Mouse (Mus musculus) liver, embryonic 16.5 days (tissue): ENCODE results near the gene Prkaa1. TPM values are rescaled to one million over a fixed set of nuclear protein-coding genes. Genes with fewer than 3 reads are reported as not detected.
"Not testable (repeated sequence)": the region's sequence is repeated elsewhere in the genome, so short reads cannot be mapped to it uniquely, and the experiment has no call there.

Source experiments
- ATAC-seq: fragments of 200-750 bp; cut with Nextera tagmentation; 2 replicates; pipeline ENCODE4 v1.8.0; 2017; ENCODE audit warnings: low read depth, mild to moderate bottlenecking, moderate number of reproducible peaks, moderate library complexity
- H3K27ac ChIP-seq: fragments of 300-500 bp; sonication (generic); 2 replicates; pipeline ENCODE4 v1.5.1; 2014; ENCODE audit warnings: mild to moderate bottlenecking, low read length
- H3K27me3 ChIP-seq: fragments of 300-500 bp; sonication (generic); 2 replicates; pipeline ENCODE4 v1.6.1; 2014; ENCODE audit warnings: low read depth, low read length, mixed read lengths; ENCODE audit not compliant: control insufficient read depth, insufficient read depth
- H3K36me3 ChIP-seq: fragments of 300-500 bp; sonication (generic); 2 replicates; pipeline ENCODE4 v1.6.1; 2014; ENCODE audit warnings: mild to moderate bottlenecking; ENCODE audit not compliant: control insufficient read depth, insufficient read depth
- H3K4me1 ChIP-seq: fragments of 300-500 bp; sonication (generic); 2 replicates; pipeline ENCODE4 v1.6.1; 2014; ENCODE audit warnings: low read depth, low read length, mixed read lengths; ENCODE audit not compliant: control insufficient read depth
- H3K4me2 ChIP-seq: fragments of 300-500 bp; sonication (generic); 2 replicates; pipeline ENCODE4 v1.6.1; 2014; ENCODE audit warnings: low read depth, low read length, mixed read lengths
- H3K4me3 ChIP-seq: fragments of 300-500 bp; sonication (generic); 2 replicates; pipeline ENCODE4 v1.5.1; 2014; ENCODE audit warnings: low read depth, mild to moderate bottlenecking, low read length
- H3K9ac ChIP-seq: fragments of 300-500 bp; sonication (generic); 2 replicates; pipeline ENCODE4 v1.6.1; 2014; ENCODE audit warnings: low read depth, low read length
- H3K9me3 ChIP-seq: fragments of 300-500 bp; sonication (generic); replicated peaks from 2 replicates; pipeline ENCODE4 v1.6.1; 2016; ENCODE audit warnings: low read length; ENCODE audit not compliant: control insufficient read depth
- WGBS: fragments of 180-500 bp; shearing (Covaris S2); extraction: QIAGEN DNeasy Blood & Tissue Kit; methylation state at CpG from one replicate; pipeline ENCODE4 v1.1.7; 2014; ENCODE audit not compliant: insufficient replicate concordance; 5-methylcytosine and 5-hydroxymethylcytosine counted together
- polyA plus RNA-seq: library from polyadenylated mRNA; unstranded; fragments of >200 nt; fragmentation: Nextera tagmentation; extraction: Ambion mirVana; gene quantifications from 2 replicates; pipeline ENCODE4 v1.2.1, GENCODE M21; 2015

Gene Prkaa1
- polyA plus RNA-seq, 1 experiment from 2014 or later: 11.8 TPM

DNA sequence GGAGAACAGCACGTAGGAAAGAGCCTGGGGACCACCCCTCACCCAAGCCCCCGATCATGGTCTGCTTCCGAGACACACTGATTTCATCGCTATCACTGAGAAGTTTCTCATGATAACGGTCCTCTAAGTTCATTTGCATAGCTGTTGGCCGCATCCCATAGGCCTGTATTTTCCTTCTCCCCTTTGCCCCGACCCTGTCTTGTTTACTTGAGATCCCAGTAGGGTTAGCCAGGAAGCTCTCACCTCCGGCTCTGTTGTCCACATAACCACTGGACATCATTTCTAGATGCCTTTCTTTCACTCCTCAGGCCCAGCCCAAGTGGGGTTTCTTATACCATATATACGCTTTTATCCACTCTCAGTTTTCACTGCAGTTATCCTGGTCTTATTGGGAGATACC is 51.3 kb downstream of the Prkaa1 start:
- H3K36me3 ChIP-seq: no peaks in the 10 kb centered on the region
- H3K27ac ChIP-seq: no peak overlapping the region
- 77% methylated on average over 9 of the region's 9 CpGs for WGBS
- H3K9ac ChIP-seq: no peak overlapping the region
- H3K27me3 ChIP-seq: no peaks in the 10 kb centered on the region
- peaks cover 24% of the 10 kb centered on the region for H3K4me1 ChIP-seq
- ATAC-seq: no peak
- no peak overlapping the region for H3K4me2 ChIP-seq
- no peaks in the 10 kb centered on the region for H3K9me3 ChIP-seq
- no peak overlapping the region for H3K4me3 ChIP-seq

DNA sequence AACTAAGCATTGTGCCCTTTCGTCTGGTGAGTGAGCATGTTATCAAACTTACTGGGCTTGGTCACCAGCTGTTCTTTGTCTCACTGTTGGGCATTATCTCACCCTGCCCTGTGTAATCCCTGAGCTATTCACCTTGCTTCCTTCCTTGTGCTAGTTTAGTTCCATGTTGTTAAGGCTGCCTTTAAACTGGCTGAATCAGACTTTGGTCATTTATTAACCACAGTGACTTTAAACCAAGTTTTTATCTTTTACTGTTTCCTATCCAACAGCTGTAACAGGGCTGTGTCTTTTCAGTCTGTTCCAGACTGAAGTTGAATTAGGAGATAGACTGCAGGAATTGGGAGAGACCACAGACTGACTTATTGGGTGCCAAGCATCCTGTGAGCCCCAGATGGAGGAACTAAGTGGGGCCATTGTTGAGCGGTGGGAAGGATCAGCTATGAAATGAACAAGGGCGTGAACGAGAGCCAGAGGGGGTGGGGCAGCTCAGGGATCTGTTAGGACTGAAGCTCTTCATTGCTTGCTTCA is 52.4 kb downstream of the Prkaa1 start:
- 15% methylated on average over 4 of the region's 4 CpGs for WGBS
- peak; percentile 67 for ATAC-seq
- Histone ChIP-seq H3K4me1 (peaks cover 24% of the 10 kb centered on the region), H3K27ac (peak overlapping the region; percentile 58), H3K9ac (no peak overlapping the region), H3K36me3 (no peaks in the 10 kb centered on the region), H3K4me3 (peak overlapping the region; percentile 28; the same call in 1 of the 2 replicates), H3K4me2 (no peak overlapping the region), H3K9me3 (no peaks in the 10 kb centered on the region), H3K27me3 (no peaks in the 10 kb centered on the region)

DNA sequence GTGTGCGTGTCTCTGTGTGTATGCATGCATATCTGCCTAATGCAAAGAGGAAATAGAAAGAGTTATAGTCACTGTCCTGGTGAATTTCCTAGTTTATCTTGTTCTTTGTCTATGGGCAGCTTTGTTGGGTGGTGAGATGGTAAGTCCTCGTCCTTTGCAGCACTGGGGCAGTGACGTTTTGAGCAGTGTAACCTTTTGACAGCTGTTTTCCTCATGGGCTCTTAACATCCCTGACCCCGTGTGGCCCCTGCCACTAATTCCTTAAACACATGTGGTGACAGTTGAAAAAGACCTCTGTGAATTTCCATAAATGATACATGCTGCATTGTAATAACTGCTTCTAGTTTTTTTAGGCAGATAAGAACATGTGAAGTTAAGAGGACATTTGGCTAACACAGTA is 53.0 kb downstream of the Prkaa1 start:
- H3K4me2 ChIP-seq: no peak overlapping the region
- peaks cover 26% of the 10 kb centered on the region for H3K4me1 ChIP-seq
- no peak overlapping the region for H3K27ac ChIP-seq
- ATAC-seq: no peak
- 49% methylated on average over 4 of the region's 4 CpGs for WGBS
- no peaks in the 10 kb centered on the region for H3K36me3 ChIP-seq
- no peaks in the 10 kb centered on the region for H3K27me3 ChIP-seq
- no peak overlapping the region for H3K4me3 ChIP-seq
- no peaks in the 10 kb centered on the region for H3K9me3 ChIP-seq
- no peak overlapping the region for H3K9ac ChIP-seq

DNA sequence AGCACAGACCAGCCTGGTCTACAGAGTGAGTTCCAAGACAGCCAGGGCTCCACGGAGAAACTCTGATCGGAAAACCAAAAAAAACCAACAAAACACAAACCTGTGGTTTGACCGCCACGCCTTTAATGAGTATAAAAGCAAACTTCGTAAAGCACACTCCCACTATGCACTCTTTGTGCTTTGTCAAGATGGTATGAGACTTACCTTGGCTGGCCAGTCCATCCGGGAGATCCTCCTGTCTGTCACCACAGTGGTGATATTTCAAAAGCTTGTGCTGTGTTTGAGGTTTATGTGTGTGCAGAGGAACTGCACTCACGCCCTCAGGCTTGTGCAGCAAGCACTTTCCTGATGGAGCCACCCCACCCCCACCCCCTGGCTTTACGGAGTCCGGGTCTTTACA is 61.6 kb downstream of the Prkaa1 start:
- Histone ChIP-seq H3K4me2 (no peak overlapping the region), H3K4me3 (no peak overlapping the region), H3K9ac (no peak overlapping the region), H3K4me1 (peaks cover 2% of the 10 kb centered on the region), H3K9me3 (no peaks in the 10 kb centered on the region), H3K27ac (no peak overlapping the region), H3K27me3 (no peaks in the 10 kb centered on the region), H3K36me3 (no peaks in the 10 kb centered on the region)
- no peak for ATAC-seq
- WGBS: 73% methylated on average over 9 of the region's 9 CpGs

DNA sequence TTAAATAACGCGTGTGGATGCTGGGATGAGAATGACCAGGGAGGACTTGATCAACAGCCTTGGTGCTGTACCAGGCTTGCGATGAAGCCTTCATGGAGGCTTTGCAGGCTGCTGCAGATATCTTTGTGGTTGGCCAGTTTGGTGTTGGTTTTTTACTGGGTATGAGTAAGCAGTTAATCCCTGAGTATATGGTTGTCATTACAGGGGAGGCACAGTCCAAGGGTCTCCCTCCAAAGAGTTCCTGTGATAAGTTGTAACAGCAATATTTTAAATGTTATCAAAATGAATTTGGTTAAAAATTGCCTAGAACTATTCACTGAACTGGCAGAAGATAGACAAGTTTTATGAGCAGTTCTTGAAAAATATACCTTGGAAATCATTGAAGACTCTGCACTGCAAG is 65.5 kb downstream of the Prkaa1 start:
- ATAC-seq: no peak
- no peak overlapping the region for H3K4me3 ChIP-seq
- H3K27me3 ChIP-seq: no peaks in the 10 kb centered on the region
- H3K9me3 ChIP-seq: no peaks in the 10 kb centered on the region
- H3K36me3 ChIP-seq: no peaks in the 10 kb centered on the region
- H3K27ac ChIP-seq: no peak overlapping the region
- WGBS: 78% methylated on average over 3 of the region's 3 CpGs
- no peaks in the 10 kb centered on the region for H3K4me1 ChIP-seq
- H3K4me2 ChIP-seq: no peak overlapping the region
- no peak overlapping the region for H3K9ac ChIP-seq

- H3K4me3 ChIP-seq: no peak overlapping the region
- no peaks in the 10 kb centered on the region for H3K4me1 ChIP-seq
- no peak overlapping the region for H3K27ac ChIP-seq
- no peak for ATAC-seq
- H3K9ac ChIP-seq: no peak overlapping the region
- no peak overlapping the region for H3K4me2 ChIP-seq
- H3K9me3 ChIP-seq: no peaks in the 10 kb centered on the region
- H3K36me3 ChIP-seq: no peaks in the 10 kb centered on the region
- no peaks in the 10 kb centered on the region for H3K27me3 ChIP-seq
- WGBS: 80% methylated on average over 6 of the region's 6 CpGs
Observed at GRCm38 (mm10) chr15:5220491-5220890, 76.8 kb downstream of the Prkaa1 start.

- 75% methylated on average over 10 of the region's 10 CpGs for WGBS
- H3K9me3 ChIP-seq, ATAC-seq: not testable (repeated sequence)
Observed at GRCm38 (mm10) chr15:5230746-5231145, 87.1 kb downstream of the Prkaa1 start.

More at GRCm38 (mm10) chr15:5230746-5231145, 87.1 kb downstream of the Prkaa1 start:
- not testable (repeated sequence) for H3K4me3 ChIP-seq, H3K4me2 ChIP-seq, H3K36me3 ChIP-seq, H3K27me3 ChIP-seq, H3K4me1 ChIP-seq, H3K27ac ChIP-seq, H3K9ac ChIP-seq

Other genes starting within 250 kb of the Prkaa1 start
- not detected in 2 replicates for gene Mroh2b, start 245.1 kb upstream of the Prkaa1 start, polyA plus RNA-seq
- gene C7, start 80.1 kb upstream of the Prkaa1 start, polyA plus RNA-seq: not detected in 2 replicates
- 1.5 and 1.7 TPM in 2 replicates for gene Card6, start 35.3 kb upstream of the Prkaa1 start, polyA plus RNA-seq
- gene Rpl37, start 27.2 kb upstream of the Prkaa1 start, polyA plus RNA-seq: 249 and 306 TPM in 2 replicates
- gene Ttc33, start 41.7 kb downstream of the Prkaa1 start, polyA plus RNA-seq: 14.1 and 16.1 TPM in 2 replicates
- 1.1 and 1.4 TPM in 2 replicates for gene Ptger4, start 100.3 kb downstream of the Prkaa1 start, polyA plus RNA-seq